Mouse (Mus musculus) midbrain, postnatal 0 days (tissue): ENCODE results near the gene Bud23. TPM values are rescaled to one million over a fixed set of nuclear protein-coding genes. Genes with fewer than 3 reads are reported as not detected.

Source experiments
- ATAC-seq: fragments of 200-750 bp; cut with Nextera tagmentation; 2 replicates; pipeline ENCODE4 v1.8.0; 2017; ENCODE audit warnings: moderate number of reproducible peaks, mild to moderate bottlenecking, moderate TSS enrichment, moderate library complexity; ENCODE audit not compliant: low FRiP score
- DNase-seq: peaks from one replicate; pipeline ENCODE4 v3.0.0-alpha.2; 2015; ENCODE audit warnings: low spot score
- H3K27ac ChIP-seq: fragments of 300-500 bp; sonication (generic); 2 replicates; pipeline ENCODE4 v1.5.1; 2014; ENCODE audit warnings: low read depth, mild to moderate bottlenecking, low read length, mixed read lengths
- H3K27me3 ChIP-seq: fragments of 300-500 bp; sonication (generic); 2 replicates; pipeline ENCODE4 v1.6.1; 2014; ENCODE audit warnings: low read length, control low read depth, mixed read lengths; ENCODE audit not compliant: insufficient read depth
- H3K36me3 ChIP-seq: fragments of 300-500 bp; sonication (generic); 2 replicates; pipeline ENCODE4 v1.6.1; 2014; ENCODE audit warnings: low read length, control low read depth, mixed read lengths; ENCODE audit not compliant: insufficient read depth
- H3K4me1 ChIP-seq: fragments of 300-500 bp; sonication (generic); 2 replicates; pipeline ENCODE4 v1.6.1; 2014; ENCODE audit warnings: mild to moderate bottlenecking, control low read depth, antibody characterized with exemption, low read length, mixed read lengths; ENCODE audit not compliant: insufficient read depth
- H3K4me2 ChIP-seq: fragments of 300-500 bp; sonication (generic); 2 replicates; pipeline ENCODE4 v1.6.1; 2014; ENCODE audit warnings: low read depth, mild to moderate bottlenecking, low read length, mixed read lengths; ENCODE audit not compliant: poor library complexity, severe bottlenecking
- H3K4me3 ChIP-seq: fragments of 300-500 bp; sonication (generic); 2 replicates; pipeline ENCODE4 v1.5.1; 2014; ENCODE audit warnings: low read depth, mild to moderate bottlenecking, low read length, moderate library complexity
- H3K9ac ChIP-seq: fragments of 300-500 bp; sonication (generic); replicated peaks from 2 replicates; pipeline ENCODE4 v1.6.1; 2014; ENCODE audit warnings: mild to moderate bottlenecking, low read length, moderate library complexity, mixed read lengths; ENCODE audit not compliant: poor library complexity, severe bottlenecking
- H3K9me3 ChIP-seq: fragments of 300-500 bp; sonication (generic); 2 replicates; pipeline ENCODE4 v1.6.1; 2016; ENCODE audit warnings: low read length, control low read depth
- CTCF ChIP-seq: IDR thresholded peaks from 2 replicates; pipeline ENCODE4 v1.5.1; 2016; ENCODE audit warnings: antibody characterized with exemption, mild to moderate bottlenecking
- WGBS: fragments of 180-500 bp; shearing (Covaris S2); extraction: QIAGEN DNeasy Blood & Tissue Kit; methylation state at CpG from one replicate; pipeline ENCODE4 v1.1.7; 2014; 5-methylcytosine and 5-hydroxymethylcytosine counted together
- polyA plus RNA-seq: library from polyadenylated mRNA; unstranded; fragments of >200 nt; fragmentation: Nextera tagmentation; extraction: Ambion mirVana; gene quantifications from 2 replicates; pipeline ENCODE4 v1.2.1, GENCODE M21; 2015
- total RNA-seq: library from RNA; depleted of rRNA; stranded (reverse); fragments of >200 nt; gene quantifications from 2 replicates; pipeline ENCODE4 v1.2.3, GENCODE M21; 2014

Gene Bud23
- total and polyA plus RNA-seq, 2 experiments from 2014 or later = 48.3 to 63.6 TPM

DNA sequence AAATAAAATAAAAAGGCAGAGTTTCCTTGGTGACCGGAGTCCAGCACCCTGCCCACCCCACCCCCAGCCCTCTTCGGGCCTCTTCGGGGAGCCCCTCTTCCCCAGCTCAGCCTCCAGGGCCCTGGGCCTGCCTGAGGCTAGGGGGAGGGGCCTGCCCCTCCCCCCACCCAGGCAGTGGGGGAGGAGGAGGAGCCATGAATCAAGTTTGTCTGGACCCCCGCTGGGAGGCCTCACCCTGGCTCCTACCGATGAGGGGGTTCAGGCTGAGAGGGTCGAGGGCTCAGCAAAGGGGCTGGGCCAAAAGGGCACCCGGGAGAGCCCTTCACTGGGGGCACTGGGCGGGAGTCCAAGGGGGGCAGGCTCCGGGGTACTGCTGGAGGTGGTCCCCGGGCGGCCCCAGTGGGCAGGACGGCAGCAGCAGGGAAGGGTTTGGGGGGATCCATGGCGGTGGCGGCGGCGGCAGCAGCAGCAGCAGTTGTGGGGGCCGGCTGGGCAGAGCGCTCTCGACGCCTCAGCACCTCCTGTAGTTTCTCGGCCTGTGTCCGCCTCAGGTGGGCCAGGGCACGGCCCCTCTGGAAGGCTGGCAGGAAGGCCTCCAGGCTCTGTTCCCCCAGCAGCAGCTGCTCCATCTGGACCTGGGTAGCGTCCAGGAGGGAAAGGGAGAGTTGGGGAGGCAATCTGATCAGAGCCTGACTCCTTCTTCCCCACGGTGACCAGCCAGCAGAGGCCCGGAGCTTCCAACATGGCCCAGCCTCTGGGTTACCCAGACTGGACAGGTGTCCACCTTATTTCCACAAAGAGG is 8.8 kb upstream of the Bud23 start:
- DNase-seq (no peak), ATAC-seq (no peak)
- Histone ChIP-seq H3K27ac (no peak overlapping the region), H3K4me3 (no peak overlapping the region), H3K9ac (no peak overlapping the region), H3K36me3 (peaks cover 21% of the 10 kb centered on the region), H3K4me1 (no peaks in the 10 kb centered on the region), H3K9me3 (no peaks in the 10 kb centered on the region), H3K27me3 (no peaks in the 10 kb centered on the region), H3K4me2 (no peak overlapping the region)
- TF ChIP-seq CTCF = no peak
- WGBS = 23% methylated on average over 20 of the region's 26 CpGs

DNA sequence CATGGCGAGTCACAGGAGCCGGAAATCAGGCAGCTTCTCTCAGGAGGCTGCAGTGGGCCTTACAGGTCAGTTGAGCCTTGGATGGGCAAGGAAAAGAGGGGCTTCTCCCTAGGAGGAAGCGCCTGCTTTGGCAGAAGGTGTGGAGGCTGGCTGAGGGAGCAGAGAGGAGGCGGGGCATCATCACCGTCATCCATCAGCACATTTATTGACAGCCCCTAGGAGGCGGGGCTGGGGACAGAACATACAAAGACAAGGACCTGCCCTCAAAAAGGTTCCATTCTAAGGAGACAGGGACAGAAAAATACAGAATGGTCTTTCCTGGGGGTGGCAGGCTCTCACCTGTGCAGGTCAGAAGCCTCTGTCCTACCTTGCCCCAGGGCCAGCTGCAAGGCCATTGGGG is 8.0 kb upstream of the Bud23 start:
- H3K9me3 ChIP-seq = no peaks in the 10 kb centered on the region
- no peak for ATAC-seq
- no peak overlapping the region for H3K9ac ChIP-seq
- no peak overlapping the region for H3K4me3 ChIP-seq
- H3K4me1 ChIP-seq = no peaks in the 10 kb centered on the region
- no peak for TF ChIP-seq CTCF
- DNase-seq = no peak
- no peak overlapping the region for H3K27ac ChIP-seq
- H3K36me3 ChIP-seq = peaks cover 21% of the 10 kb centered on the region
- H3K27me3 ChIP-seq = no peaks in the 10 kb centered on the region
- no peak overlapping the region for H3K4me2 ChIP-seq
- WGBS = 74% methylated on average over 6 of the region's 6 CpGs

DNA sequence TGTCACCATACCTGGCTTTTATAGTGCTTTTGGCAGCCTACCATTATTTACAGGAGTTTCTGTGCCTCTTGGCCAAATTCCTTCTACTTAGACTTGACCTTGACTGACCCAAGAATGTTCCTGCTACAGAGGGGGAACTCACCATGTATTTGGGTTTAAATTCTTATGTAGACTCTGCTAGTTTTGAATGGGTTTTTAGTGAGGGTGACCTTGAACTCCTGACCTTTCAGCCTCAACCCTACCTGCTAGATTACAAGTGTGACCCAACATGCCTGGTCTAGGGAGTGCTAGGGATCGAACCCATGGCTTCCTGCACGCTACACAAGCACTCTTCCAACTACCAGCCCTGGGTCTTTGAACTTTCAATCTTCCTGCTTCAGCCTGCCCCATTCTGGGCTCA is 7.3 kb upstream of the Bud23 start:
- no peaks in the 10 kb centered on the region for H3K27me3 ChIP-seq
- no peak for TF ChIP-seq CTCF
- no peak for ATAC-seq
- H3K9ac ChIP-seq = no peak overlapping the region
- H3K4me1 ChIP-seq = no peaks in the 10 kb centered on the region
- DNase-seq = no peak
- no peak overlapping the region for H3K4me3 ChIP-seq
- peaks cover 21% of the 10 kb centered on the region for H3K36me3 ChIP-seq
- H3K9me3 ChIP-seq = no peaks in the 10 kb centered on the region
- H3K4me2 ChIP-seq = no peak overlapping the region
- WGBS = 90% methylated on average over 2 of the region's 2 CpGs
- no peak overlapping the region for H3K27ac ChIP-seq

DNA sequence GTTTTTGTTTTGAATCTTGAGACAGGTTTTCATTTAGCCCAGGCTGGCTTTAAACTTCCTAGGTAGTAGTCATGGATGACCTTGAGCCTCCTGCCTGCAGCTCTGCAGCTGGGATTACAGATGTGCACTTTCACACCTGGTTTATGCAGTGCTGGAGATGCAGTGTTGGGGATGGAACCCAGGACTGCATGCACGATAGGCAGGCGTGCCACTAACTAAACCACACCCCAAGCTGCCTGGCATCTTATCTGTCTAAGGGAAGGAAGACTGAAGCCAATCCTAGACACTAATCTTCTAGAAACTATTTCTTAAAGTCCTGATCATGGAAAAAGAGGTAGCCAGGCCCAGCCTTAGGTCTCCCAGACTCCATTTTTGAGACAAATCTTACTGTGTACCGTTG is 5.7 kb upstream of the Bud23 start:
- Histone ChIP-seq H3K9me3 (no peaks in the 10 kb centered on the region), H3K4me1 (no peaks in the 10 kb centered on the region), H3K4me3 (no peak overlapping the region), H3K36me3 (peaks cover 21% of the 10 kb centered on the region), H3K9ac (no peak overlapping the region), H3K27ac (no peak overlapping the region), H3K27me3 (no peaks in the 10 kb centered on the region), H3K4me2 (no peak overlapping the region)
- ATAC-seq (no peak), DNase-seq (no peak)
- TF ChIP-seq CTCF = no peak
- WGBS = 93% methylated on average over 3 of the region's 3 CpGs

DNA sequence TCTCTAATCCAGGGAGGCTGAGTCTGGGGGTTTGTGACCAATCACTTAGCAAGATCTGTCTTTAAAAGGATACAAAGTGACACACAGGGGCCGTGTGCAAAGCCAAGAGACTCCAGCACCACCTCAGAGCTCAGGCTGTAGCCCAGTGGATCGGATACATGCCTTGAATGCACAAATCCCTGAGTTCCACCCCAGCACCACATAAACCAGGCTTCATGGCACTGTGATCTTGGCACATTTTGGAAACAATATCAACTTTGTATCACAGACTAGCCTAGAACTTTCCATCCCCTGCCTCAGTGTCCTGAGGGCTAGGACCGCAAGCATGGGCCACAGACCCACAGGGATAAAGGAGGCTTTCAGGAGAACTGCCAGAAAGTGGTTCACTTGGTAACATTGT is 1.2 kb upstream of the Bud23 start:
- Histone ChIP-seq H3K4me2 (no peak overlapping the region), H3K36me3 (peaks cover 4% of the 10 kb centered on the region; the same call in 1 of the 2 replicates), H3K4me1 (peaks cover 6% of the 10 kb centered on the region; the same call in 1 of the 2 replicates), H3K27me3 (no peaks in the 10 kb centered on the region), H3K27ac (no peak overlapping the region), H3K9ac (no peak overlapping the region), H3K9me3 (no peaks in the 10 kb centered on the region), H3K4me3 (no peak overlapping the region)
- ATAC-seq (no peak), DNase-seq (no peak)
- TF ChIP-seq CTCF = no peak
- 95% methylated on average over 3 of the region's 3 CpGs for WGBS

DNA sequence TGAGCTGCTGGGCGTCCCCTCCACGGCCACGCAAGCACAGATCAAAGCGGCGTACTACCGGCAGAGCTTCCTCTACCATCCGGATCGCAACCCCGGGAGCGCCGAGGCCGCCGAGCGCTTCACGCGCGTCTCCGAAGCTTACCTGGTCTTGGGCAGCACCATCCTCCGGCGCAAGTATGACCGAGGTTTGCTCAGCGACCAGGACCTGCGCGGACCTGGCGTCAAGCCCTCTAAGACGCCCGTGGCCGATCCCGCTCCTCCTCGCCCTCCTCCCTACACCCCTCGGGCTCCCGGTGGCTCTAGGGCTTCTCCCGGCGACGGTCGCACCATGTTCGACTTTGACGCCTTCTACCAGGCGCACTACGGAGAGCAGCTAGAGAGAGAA is 385 bp downstream of the Bud23 start:
- peak overlapping the region; percentile 86 for H3K4me2 ChIP-seq
- no peaks in the 10 kb centered on the region for H3K27me3 ChIP-seq
- peak overlapping the region; percentile 93 for H3K4me3 ChIP-seq
- DNase-seq = no peak
- H3K27ac ChIP-seq = peak overlapping the region; percentile 71; the same call in 1 of the 2 replicates
- no peaks in the 10 kb centered on the region for H3K9me3 ChIP-seq
- 1% methylated on average over 40 of the region's 40 CpGs for WGBS
- H3K4me1 ChIP-seq = peaks cover 6% of the 10 kb centered on the region; the same call in 1 of the 2 replicates
- ATAC-seq = peak; percentile 57; the same call in 1 of the 2 replicates
- H3K36me3 ChIP-seq = peaks cover 16% of the 10 kb centered on the region
- no peak for TF ChIP-seq CTCF
- peak overlapping the region; percentile 83 for H3K9ac ChIP-seq
